Mouse (Mus musculus) liver, postnatal 0 days (tissue): ENCODE results near the gene Zgpat.

Experiments used
- CTCF ChIP-seq: sonication (generic); IDR thresholded peaks from 2 replicates; pipeline ENCODE4 v1.5.1; 2016; ENCODE audit warnings: antibody characterized with exemption, low read depth
- EP300 ChIP-seq: IDR thresholded peaks from 2 replicates; pipeline ENCODE4 v1.6.1; 2016; ENCODE audit warnings: antibody characterized with exemption, low read depth, mild to moderate bottlenecking

- TF ChIP-seq CTCF, result no peak
- no peak for TF ChIP-seq EP300
Measured at GRCm38 (mm10) chr2:181391541-181391940, 26.8 kb downstream of the Zgpat start.
